Mouse (Mus musculus): ENCODE data around the gene Ing1. TPM values are rescaled to one million over a fixed set of nuclear protein-coding genes. Genes with fewer than 3 reads are reported as not detected.
A peak's percentile ranks its signal among the peaks of the same experiment; 100 is the strongest.
"Not testable (repeated sequence)": the region's sequence is repeated elsewhere in the genome, so short reads cannot be mapped to it uniquely, and the experiment has no call there.

Gene Ing1
- polyA plus RNA-seq, 1 experiment from 2014 or later = 38.1 TPM

DNA sequence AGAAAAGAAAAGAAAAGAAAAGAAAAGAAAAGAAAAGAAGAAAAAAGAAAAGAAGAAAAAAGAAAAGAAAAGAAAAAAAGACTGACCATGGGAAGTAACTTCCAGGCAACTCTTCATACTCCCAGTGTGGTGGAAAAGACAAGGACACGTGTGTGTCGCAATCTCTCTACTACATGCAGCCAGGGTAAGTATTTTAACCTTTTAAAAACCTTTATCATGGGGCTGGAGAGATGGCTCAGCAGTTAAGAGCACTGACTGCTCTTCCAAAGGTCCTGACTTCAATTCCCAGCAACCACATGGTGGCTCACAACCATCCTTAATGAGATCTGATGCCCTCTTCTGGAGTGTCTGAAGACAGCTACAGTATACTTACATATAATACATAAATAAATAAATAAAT lies 12.8 kb downstream of the Ing1 start:
- H3K4me1 ChIP-seq (replicated peaks; ENCODE audit: control insufficient read depth, insufficient read depth, low read length); H3K9me3 ChIP-seq (ENCODE audit: control insufficient read depth, low read length); H3K4me2 ChIP-seq (ENCODE audit: low read length); H3K27me3 ChIP-seq (replicated peaks; ENCODE audit: control insufficient read depth, insufficient read depth, low read length); DNase-seq (ENCODE audit: low spot score); H3K4me3 ChIP-seq (ENCODE audit: low read depth, low read length); ATAC-seq (replicated peaks; ENCODE audit: low FRiP score, low TSS enrichment, low read depth); H3K9ac ChIP-seq (ENCODE audit: low read length); H3K27ac ChIP-seq (ENCODE audit: low read depth): not testable (repeated sequence)
- peaks cover 22% of the 10 kb centered on the region for H3K36me3 ChIP-seq (ENCODE audit: control insufficient read depth, insufficient read depth, low read length)
- 96% methylated on average over 2 of the region's 2 CpGs for WGBS

- Histone ChIP-seq H3K4me2 (ENCODE audit: low read length) (no peak overlapping the region), H3K9ac (ENCODE audit: low read length) (no peak overlapping the region), H3K36me3 (ENCODE audit: control insufficient read depth, insufficient read depth, low read length) (peaks cover 10% of the 10 kb centered on the region), H3K4me1 (replicated peaks; ENCODE audit: control insufficient read depth, insufficient read depth, low read length) (no peaks in the 10 kb centered on the region), H3K9me3 (ENCODE audit: control insufficient read depth, low read length) (no peaks in the 10 kb centered on the region), H3K4me3 (ENCODE audit: low read depth, low read length) (no peak overlapping the region), H3K27me3 (replicated peaks; ENCODE audit: control insufficient read depth, insufficient read depth, low read length) (no peaks in the 10 kb centered on the region), H3K27ac (ENCODE audit: low read depth) (no peak overlapping the region)
- ATAC-seq (replicated peaks; ENCODE audit: low FRiP score, low TSS enrichment, low read depth) (no peak), DNase-seq (ENCODE audit: low spot score) (no peak)
- WGBS = 84% methylated on average over 22 of the region's 22 CpGs
Measured at GRCm38 (mm10) chr8:11569260-11570097, 14.1 kb downstream of the Ing1 start.

DNA sequence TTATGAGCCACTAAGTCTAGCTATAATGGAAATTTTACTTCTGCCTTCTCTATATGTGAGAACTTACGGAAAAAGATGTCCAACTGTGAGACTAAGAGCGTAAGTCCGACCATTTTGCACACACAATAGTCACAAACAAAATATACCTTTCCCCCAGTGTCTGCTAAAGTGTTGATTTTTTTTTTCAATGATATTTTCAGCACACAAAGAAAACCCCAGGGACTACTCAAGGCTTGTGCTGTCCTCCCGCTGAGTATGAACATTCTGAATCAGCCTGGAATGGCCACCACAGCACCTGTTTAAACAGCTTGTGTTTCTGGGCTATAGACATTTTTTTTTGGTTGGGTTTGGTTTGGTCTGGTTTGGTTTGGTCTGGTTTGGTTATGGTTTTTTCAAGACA lies 15.4 kb downstream of the Ing1 start:
- H3K4me3 ChIP-seq (ENCODE audit: low read depth, low read length) = no peak overlapping the region
- 96% methylated on average over 4 of the region's 4 CpGs for WGBS
- no peaks in the 10 kb centered on the region for H3K9me3 ChIP-seq (ENCODE audit: control insufficient read depth, low read length)
- peaks cover 11% of the 10 kb centered on the region for H3K4me1 ChIP-seq (replicated peaks; ENCODE audit: control insufficient read depth, insufficient read depth, low read length)
- no peak for ATAC-seq (replicated peaks; ENCODE audit: low FRiP score, low TSS enrichment, low read depth)
- H3K4me2 ChIP-seq (ENCODE audit: low read length) = no peak overlapping the region
- DNase-seq (ENCODE audit: low spot score) = no peak
- no peak overlapping the region for H3K27ac ChIP-seq (ENCODE audit: low read depth)
- H3K36me3 ChIP-seq (ENCODE audit: control insufficient read depth, insufficient read depth, low read length) = peaks cover 4% of the 10 kb centered on the region
- H3K27me3 ChIP-seq (replicated peaks; ENCODE audit: control insufficient read depth, insufficient read depth, low read length) = no peaks in the 10 kb centered on the region
- H3K9ac ChIP-seq (ENCODE audit: low read length) = no peak overlapping the region

DNA sequence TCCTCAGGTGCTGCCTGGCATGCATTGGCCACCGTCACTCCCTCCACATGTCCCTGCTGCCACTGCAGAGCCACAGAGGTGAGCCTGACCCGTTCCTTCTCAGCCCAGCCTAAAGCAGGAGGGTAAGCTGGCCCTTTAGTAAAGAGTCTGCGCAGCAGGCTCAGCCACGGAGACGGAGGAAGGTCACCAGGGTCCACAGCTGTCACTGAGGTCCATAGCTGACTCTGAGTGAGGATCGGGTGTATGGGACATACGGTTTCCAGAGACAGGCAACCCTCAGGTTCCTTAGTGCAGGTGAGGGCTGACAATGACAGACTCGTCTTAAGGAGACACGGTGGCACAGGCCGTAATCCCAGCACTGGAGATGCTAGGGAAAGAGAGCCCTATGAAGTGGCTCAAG lies 16.6 kb downstream of the Ing1 start:
- DNase-seq (ENCODE audit: low spot score) = no peak
- H3K4me2 ChIP-seq (ENCODE audit: low read length) = no peak overlapping the region
- no peaks in the 10 kb centered on the region for H3K9me3 ChIP-seq (ENCODE audit: control insufficient read depth, low read length)
- H3K36me3 ChIP-seq (ENCODE audit: control insufficient read depth, insufficient read depth, low read length) = peaks cover 2% of the 10 kb centered on the region
- peaks cover 15% of the 10 kb centered on the region for H3K4me1 ChIP-seq (replicated peaks; ENCODE audit: control insufficient read depth, insufficient read depth, low read length)
- no peak overlapping the region for H3K9ac ChIP-seq (ENCODE audit: low read length)
- ATAC-seq (replicated peaks; ENCODE audit: low FRiP score, low TSS enrichment, low read depth) = no peak
- 90% methylated on average over 10 of the region's 10 CpGs for WGBS
- no peaks in the 10 kb centered on the region for H3K27me3 ChIP-seq (replicated peaks; ENCODE audit: control insufficient read depth, insufficient read depth, low read length)
- H3K4me3 ChIP-seq (ENCODE audit: low read depth, low read length) = no peak overlapping the region
- no peak overlapping the region for H3K27ac ChIP-seq (ENCODE audit: low read depth)

- WGBS = 74% methylated on average over 6 of the region's 6 CpGs
- Histone ChIP-seq H3K27me3 (replicated peaks; ENCODE audit: control insufficient read depth, insufficient read depth, low read length) (no peaks in the 10 kb centered on the region), H3K36me3 (ENCODE audit: control insufficient read depth, insufficient read depth, low read length) (no peaks in the 10 kb centered on the region), H3K4me1 (replicated peaks; ENCODE audit: control insufficient read depth, insufficient read depth, low read length) (peaks cover 15% of the 10 kb centered on the region), H3K4me2 (ENCODE audit: low read length) (no peak overlapping the region), H3K9me3 (ENCODE audit: control insufficient read depth, low read length) (no peaks in the 10 kb centered on the region), H3K27ac (ENCODE audit: low read depth) (no peak overlapping the region), H3K9ac (ENCODE audit: low read length) (no peak overlapping the region), H3K4me3 (ENCODE audit: low read depth, low read length) (no peak overlapping the region)
- ATAC-seq (replicated peaks; ENCODE audit: low FRiP score, low TSS enrichment, low read depth) (no peak), DNase-seq (ENCODE audit: low spot score) (no peak)
Measured at GRCm38 (mm10) chr8:11572428-11572827, 17.1 kb downstream of the Ing1 start.

DNA sequence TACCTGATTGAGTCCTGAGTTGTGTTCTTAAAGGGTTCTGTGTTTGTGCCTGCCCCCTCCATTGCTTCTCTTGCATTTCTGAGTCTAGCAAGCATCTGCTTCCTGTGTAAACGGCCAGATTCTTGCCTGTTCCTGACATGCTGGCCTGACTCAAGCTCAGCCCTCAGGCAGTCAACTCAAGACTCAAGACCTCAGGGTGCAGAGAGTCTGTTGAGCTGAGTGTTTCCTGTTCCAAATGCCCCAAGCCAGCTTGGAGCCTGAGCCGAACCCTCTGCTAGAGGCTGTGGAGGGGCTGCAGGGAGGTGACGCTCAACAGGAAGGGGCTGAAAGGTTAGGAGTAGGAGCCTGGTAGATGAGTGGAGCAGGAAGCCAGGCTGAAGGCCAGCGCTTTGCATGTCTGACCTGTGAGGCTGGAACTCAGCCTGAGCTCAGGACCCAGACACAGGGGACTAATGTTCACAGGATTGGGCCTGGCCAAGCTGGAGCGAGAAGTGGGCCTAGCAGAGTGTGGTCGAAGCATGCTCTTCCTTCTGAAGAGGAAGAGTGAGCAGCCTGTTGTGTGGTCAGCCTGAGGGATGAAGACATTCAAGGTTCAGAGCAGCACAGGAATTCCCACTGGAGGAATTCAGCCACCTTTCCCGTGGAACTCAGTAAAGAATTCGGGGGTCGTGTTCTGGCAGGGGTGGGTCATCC lies 19.7 kb downstream of the Ing1 start:
- no peak for DNase-seq (ENCODE audit: low spot score)
- WGBS = 50% methylated on average over 9 of the region's 9 CpGs

GRCm38 (mm10) chr8:11575604-11576384 lies 20.4 kb downstream of the Ing1 start:
- H3K9ac ChIP-seq (ENCODE audit: low read length) = no peak overlapping the region
- H3K4me2 ChIP-seq (ENCODE audit: low read length) = no peak overlapping the region
- 48% methylated on average over 16 of the region's 16 CpGs for WGBS
- ATAC-seq (replicated peaks; ENCODE audit: low FRiP score, low TSS enrichment, low read depth) (0 out of 2 replicates have a peak, but pooled peaks have one; percentile 34), DNase-seq (ENCODE audit: low spot score) (no peak)
- no peak overlapping the region for H3K27ac ChIP-seq (ENCODE audit: low read depth)
- no peaks in the 10 kb centered on the region for H3K9me3 ChIP-seq (ENCODE audit: control insufficient read depth, low read length)
- no peaks in the 10 kb centered on the region for H3K36me3 ChIP-seq (ENCODE audit: control insufficient read depth, insufficient read depth, low read length)
- no peak overlapping the region for H3K4me3 ChIP-seq (ENCODE audit: low read depth, low read length)
- H3K27me3 ChIP-seq (replicated peaks; ENCODE audit: control insufficient read depth, insufficient read depth, low read length) = no peaks in the 10 kb centered on the region
- peaks cover 15% of the 10 kb centered on the region for H3K4me1 ChIP-seq (replicated peaks; ENCODE audit: control insufficient read depth, insufficient read depth, low read length)

More for the DNA sequence above, 19.7 kb downstream of the Ing1 start:
- Histone ChIP-seq H3K4me2 (ENCODE audit: low read length) (no peak overlapping the region), H3K27ac (ENCODE audit: low read depth) (peak overlapping the region; percentile 43; the same call in 1 of the 2 replicates), H3K27me3 (replicated peaks; ENCODE audit: control insufficient read depth, insufficient read depth, low read length) (no peaks in the 10 kb centered on the region), H3K4me3 (ENCODE audit: low read depth, low read length) (no peak overlapping the region), H3K9me3 (ENCODE audit: control insufficient read depth, low read length) (no peaks in the 10 kb centered on the region), H3K4me1 (replicated peaks; ENCODE audit: control insufficient read depth, insufficient read depth, low read length) (peaks cover 15% of the 10 kb centered on the region), H3K36me3 (ENCODE audit: control insufficient read depth, insufficient read depth, low read length) (no peaks in the 10 kb centered on the region), H3K9ac (ENCODE audit: low read length) (no peak overlapping the region)
- ATAC-seq (replicated peaks; ENCODE audit: low FRiP score, low TSS enrichment, low read depth) = no peak
